Comparison of ENCODE assay signal across 12 mouse cellular contexts in genomic region chr8:12279482-12280192, GRCm38 (mm10). TPM values are rescaled to one million over a fixed set of nuclear protein-coding genes. Genes with fewer than 3 reads are reported as not detected.
A peak's percentile ranks its signal among the peaks of the same experiment; 100 is the strongest.
DNase-seq lines count a peak whose midpoint lies in the region; ATAC-seq and TF ChIP-seq lines count a peak whose summit lies in the region.
"Had no signal": no experiment of that assay in that cellular context is flagged by ENCODE, and none has a peak within 500 bp of the region (broad histone marks: within the 10 kb centered on the region; RNA-seq: fewer than 3 reads in every experiment).

No protein-coding gene starts in this region.

- no peaks in the 10 kb centered on the region for H3K9me3 ChIP-seq in heart, embryonic 15.5 days (replicated peaks)
- no peaks in the 10 kb centered on the region for H3K9me3 ChIP-seq in stomach, embryonic 14.5 days (ENCODE audit: control insufficient read depth, low read depth, low read length)
- no peaks in the 10 kb centered on the region for H3K9me3 ChIP-seq in stomach, postnatal 0 days (ENCODE audit: control insufficient read depth, low read length)
- no peaks in the 10 kb centered on the region for H3K9me3 ChIP-seq in limb, embryonic 10.5 days (replicated peaks)

- DNase-seq in heart, adult 11 months = no peak
- no peak for DNase-seq in stomach, postnatal 0 days (ENCODE audit: low spot score)
- DNase-seq in limb, embryonic 10.5 days (ENCODE audit: low spot score) = no peak
- DNase-seq in testis, postnatal 14 days (ENCODE audit: low spot score) = no peak
- DNase-seq in urinary bladder, postnatal 10 days (ENCODE audit: low spot score) = no peak
- DNase-seq: cerebellum, adult 9-11 months; gastrocnemius, postnatal 36 days had no signal

- H3K4me2 ChIP-seq in heart, embryonic 15.5 days = peak overlapping the region; percentile 8; the same call in 1 of the 2 replicates
- no peak overlapping the region for H3K4me2 ChIP-seq in stomach, embryonic 14.5 days (replicated peaks; ENCODE audit: low read depth, low read length)
- H3K4me2 ChIP-seq in stomach, postnatal 0 days (replicated peaks; ENCODE audit: low read depth) = no peak overlapping the region

- WGBS in heart, embryonic 15.5 days = 45% methylated on average over 13 of the region's 13 CpGs
- WGBS in stomach, embryonic 14.5 days = 46% methylated on average over 13 of the region's 13 CpGs
- 40% methylated on average over 13 of the region's 13 CpGs for WGBS in stomach, postnatal 0 days
- 84% methylated on average over 13 of the region's 13 CpGs for WGBS in limb, embryonic 10.5 days

- ATAC-seq in heart, embryonic 15.5 days (replicated peaks; ENCODE audit: insufficient number of reproducible peaks, insufficient read depth, low FRiP score, low read depth) = no peak
- no peak for ATAC-seq in stomach, embryonic 14.5 days (ENCODE audit: insufficient number of reproducible peaks, insufficient read depth, low FRiP score, low read depth)
- ATAC-seq in stomach, postnatal 0 days (ENCODE audit: low FRiP score, low TSS enrichment) = no peak

- TF ChIP-seq CTCF in stomach, postnatal 0 days (IDR thresholded peaks at IDR 0.05; ENCODE audit: low read depth) = no peak

- TF ChIP-seq EP300 in stomach, postnatal 0 days (optimal IDR thresholded peaks at IDR 0.05) = no peak

- H3K36me3 ChIP-seq in heart, embryonic 15.5 days = no peaks in the 10 kb centered on the region
- no peaks in the 10 kb centered on the region for H3K36me3 ChIP-seq in stomach, embryonic 14.5 days (ENCODE audit: control insufficient read depth, insufficient read depth, low read length)
- no peaks in the 10 kb centered on the region for H3K36me3 ChIP-seq in stomach, postnatal 0 days (ENCODE audit: control insufficient read depth, insufficient read depth, low read length)
- no peaks in the 10 kb centered on the region for H3K36me3 ChIP-seq in limb, embryonic 10.5 days

- 0 out of 2 replicates have a peak overlapping the region, but pooled peaks have one; percentile 17 for H3K27ac ChIP-seq in heart, embryonic 15.5 days
- H3K27ac ChIP-seq in stomach, embryonic 14.5 days (ENCODE audit: low read length) = peak overlapping the region; percentile 29; the same call in 1 of the 2 replicates
- H3K27ac ChIP-seq in stomach, postnatal 0 days (replicated peaks) = no peak overlapping the region
- H3K27ac ChIP-seq in limb, embryonic 10.5 days = peak overlapping the region; percentile 53
- H3K27ac ChIP-seq: macrophage had no signal

- no peak overlapping the region for H3K9ac ChIP-seq in heart, embryonic 15.5 days
- H3K9ac ChIP-seq in stomach, embryonic 14.5 days (replicated peaks; ENCODE audit: low read depth, low read length) = no peak overlapping the region
- H3K9ac ChIP-seq in stomach, postnatal 0 days (ENCODE audit: low read length) = no peak overlapping the region

- H3K4me3 ChIP-seq in heart, embryonic 15.5 days = no peak overlapping the region
- H3K4me3 ChIP-seq in stomach, embryonic 14.5 days (ENCODE audit: low read depth, low read length) = no peak overlapping the region
- no peak overlapping the region for H3K4me3 ChIP-seq in stomach, postnatal 0 days (ENCODE audit: low read depth, low read length)
- no peak overlapping the region for H3K4me3 ChIP-seq in limb, embryonic 10.5 days

- H3K27me3 ChIP-seq in heart, embryonic 15.5 days = peaks cover 3% of the 10 kb centered on the region; the same call in 1 of the 2 replicates
- H3K27me3 ChIP-seq in stomach, embryonic 14.5 days (ENCODE audit: control insufficient read depth, insufficient read depth, low read length) = no peaks in the 10 kb centered on the region
- no peaks in the 10 kb centered on the region for H3K27me3 ChIP-seq in stomach, postnatal 0 days (ENCODE audit: control insufficient read depth, insufficient read depth, low read length)
- H3K27me3 ChIP-seq in limb, embryonic 10.5 days (ENCODE audit: low read depth, poor library complexity, severe bottlenecking) = peaks cover 22% of the 10 kb centered on the region; the same call in 1 of the 2 replicates

- H3K4me1 ChIP-seq in heart, embryonic 15.5 days (replicated peaks) = peaks cover 15% of the 10 kb centered on the region
- peaks cover 12% of the 10 kb centered on the region; the same call in 1 of the 2 replicates for H3K4me1 ChIP-seq in stomach, embryonic 14.5 days (ENCODE audit: control insufficient read depth, insufficient read depth, low read length)
- no peaks in the 10 kb centered on the region for H3K4me1 ChIP-seq in stomach, postnatal 0 days (replicated peaks; ENCODE audit: control insufficient read depth, insufficient read depth)
- H3K4me1 ChIP-seq in limb, embryonic 10.5 days = peaks cover 16% of the 10 kb centered on the region

RNA-seq across cellular contexts. Expression of gene A230072I06Rik, which starts 1.0 kb away (rescaled TPM):
- not detected in 2 replicates for polyA plus RNA-seq in heart, embryonic 15.5 days (2015; fragmentation: Nextera tagmentation; extraction: Ambion mirVana)
- 0.18 TPM in 1 of 2 replicates, not detected in the other for polyA plus RNA-seq in stomach, embryonic 14.5 days (2014; fragmentation: Nextera tagmentation; extraction: Ambion mirVana)
- not detected in 2 replicates for polyA plus RNA-seq in stomach, postnatal 0 days (2015; fragmentation: Nextera tagmentation; extraction: Ambion mirVana)
- not detected in 2 replicates for polyA plus RNA-seq in limb, embryonic 10.5 days (2016; fragmentation: Nextera tagmentation; extraction: Ambion mirVana)
- polyA plus RNA-seq: large intestine, adult 2 months; limb, embryonic 11.5 days; macrophage had no signal
